Mouse (Mus musculus): ENCODE measurements around the gene Cyth3. TPM values are rescaled to one million over a fixed set of nuclear protein-coding genes. Genes with fewer than 3 reads are reported as not detected.
A peak's percentile ranks its signal among the peaks of the same experiment; 100 is the strongest.

The Cyth3 gene
- total RNA-seq, 4 experiments from 2014 or later: 37.1 to 44.8 (median 39.0) TPM

- DNase-seq (ENCODE audit: low spot score in 2 of 2): no peak
These were observed 40.9 kb downstream of the Cyth3 start for GRCm38 (mm10) chr5:143663074-143663687.

- no peak for DNase-seq (ENCODE audit: low spot score in 2 of 2)
These were observed 43.3 kb downstream of the Cyth3 start for GRCm38 (mm10) chr5:143665561-143665960.

- no peak for DNase-seq (ENCODE audit: low spot score in 2 of 2)
These were observed 43.8 kb downstream of the Cyth3 start for GRCm38 (mm10) chr5:143666015-143666414.

- DNase-seq (ENCODE audit: low spot score in 2 of 2): no peak
These were observed 46.6 kb downstream of the Cyth3 start for GRCm38 (mm10) chr5:143668884-143669283.

GRCm38 (mm10) chr5:143669393-143669792 is 47.1 kb downstream of the Cyth3 start:
- DNase-seq (ENCODE audit: low spot score in 2 of 2): no peak

- no peak for DNase-seq (ENCODE audit: low spot score in 2 of 2)
These were observed 47.6 kb downstream of the Cyth3 start for GRCm38 (mm10) chr5:143669839-143670238.

- DNase-seq (ENCODE audit: low spot score in 2 of 2): no peak
These were observed 48.6 kb downstream of the Cyth3 start for GRCm38 (mm10) chr5:143670740-143671415.

- DNase-seq (ENCODE audit: low spot score in 2 of 2): no peak
These were observed 52.3 kb downstream of the Cyth3 start for GRCm38 (mm10) chr5:143674576-143674975.

- no peak for DNase-seq (ENCODE audit: low spot score in 2 of 2)
These were observed 54.2 kb downstream of the Cyth3 start for GRCm38 (mm10) chr5:143676218-143676985.

GRCm38 (mm10) chr5:143677363-143677762 is 55.1 kb downstream of the Cyth3 start:
- no peak for DNase-seq (ENCODE audit: low spot score in 2 of 2)

GRCm38 (mm10) chr5:143678634-143679271 is 56.5 kb downstream of the Cyth3 start:
- DNase-seq (ENCODE audit: low spot score in 2 of 2): no peak

- no peak for DNase-seq (ENCODE audit: low spot score in 2 of 2)
These were observed 57.4 kb downstream of the Cyth3 start for GRCm38 (mm10) chr5:143679654-143680053.

- DNase-seq (ENCODE audit: low spot score in 2 of 2): no peak
These were observed 61.4 kb downstream of the Cyth3 start for GRCm38 (mm10) chr5:143683696-143684095.

GRCm38 (mm10) chr5:143684911-143685390 is 62.7 kb downstream of the Cyth3 start:
- DNase-seq (ENCODE audit: low spot score in 2 of 2): no peak

GRCm38 (mm10) chr5:143686456-143686855 is 64.2 kb downstream of the Cyth3 start:
- no peak for DNase-seq (ENCODE audit: low spot score in 2 of 2)

GRCm38 (mm10) chr5:143687589-143687988 is 65.3 kb downstream of the Cyth3 start:
- no peak for DNase-seq (ENCODE audit: low spot score in 2 of 2)

- no peak for DNase-seq (ENCODE audit: low spot score in 2 of 2)
These were observed 68.1 kb downstream of the Cyth3 start for GRCm38 (mm10) chr5:143690392-143690791.

GRCm38 (mm10) chr5:143690926-143691325 is 68.7 kb downstream of the Cyth3 start:
- peak; percentile 85 for DNase-seq (ENCODE audit: low spot score in 2 of 2)

GRCm38 (mm10) chr5:143696323-143696722 is 74.1 kb downstream of the Cyth3 start:
- DNase-seq (ENCODE audit: low spot score in 2 of 2): no peak

- DNase-seq (ENCODE audit: low spot score in 2 of 2): no peak
These were observed 76.2 kb downstream of the Cyth3 start for GRCm38 (mm10) chr5:143698454-143698853.

GRCm38 (mm10) chr5:143700247-143700646 is 78.0 kb downstream of the Cyth3 start:
- no peak for DNase-seq (ENCODE audit: low spot score in 2 of 2)

GRCm38 (mm10) chr5:143701074-143701473 is 78.8 kb downstream of the Cyth3 start:
- DNase-seq (ENCODE audit: low spot score in 2 of 2): no peak
